Comparison of ENCODE assay signal across 10 mouse cellular contexts in the genomic region with DNA sequence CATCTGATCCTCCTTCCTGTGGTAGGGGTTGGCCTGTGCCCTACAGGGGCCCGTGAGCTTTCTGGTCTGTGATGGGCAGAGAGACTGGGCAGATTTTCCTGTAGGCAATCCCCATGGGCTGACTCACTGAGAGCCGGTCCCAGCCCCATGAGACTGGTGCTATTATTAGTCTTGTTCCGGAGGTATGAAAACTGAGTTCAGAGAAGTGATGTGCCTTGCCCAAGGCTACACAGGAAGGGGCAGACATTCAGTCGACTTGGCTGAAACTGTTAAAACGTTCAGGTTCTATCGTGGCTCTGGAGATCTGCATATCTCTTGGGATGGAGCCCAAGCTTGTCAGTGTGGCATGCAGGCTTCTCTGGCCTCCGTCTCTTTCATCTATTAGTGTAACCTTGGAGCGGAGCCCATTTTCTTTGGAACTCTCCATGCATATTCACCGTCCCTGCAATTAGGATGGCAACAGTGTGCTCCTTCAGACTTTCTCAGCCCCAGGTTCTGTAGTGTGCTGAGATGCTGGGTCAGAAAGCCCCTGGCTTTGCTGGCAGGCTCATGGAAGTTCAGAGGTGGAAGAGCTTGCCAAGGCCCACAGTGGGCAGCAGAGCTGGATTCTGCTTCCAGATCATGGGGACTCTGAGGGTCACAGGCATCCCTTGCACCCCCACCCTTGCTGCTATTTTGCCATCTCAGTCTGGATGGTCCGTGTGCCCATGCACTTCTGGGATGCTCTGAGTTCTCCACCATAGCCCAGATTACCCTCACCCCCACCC. TPM values are rescaled to one million over a fixed set of nuclear protein-coding genes. Genes with fewer than 3 reads are reported as not detected.
A peak's percentile ranks its signal among the peaks of the same experiment; 100 is the strongest.
DNase-seq lines count a peak whose midpoint lies in the region; ATAC-seq and TF ChIP-seq lines count a peak whose summit lies in the region.
"Had no signal": no experiment of that assay in that cellular context is flagged by ENCODE, and none has a peak within 500 bp of the region (broad histone marks: within the 10 kb centered on the region; RNA-seq: fewer than 3 reads in every experiment).

No protein-coding gene starts in this region.

- no peak overlapping the region for H3K27ac ChIP-seq in liver, postnatal 0 days (ENCODE audit: low read depth)
- H3K27ac ChIP-seq in liver, embryonic 11.5 days (ENCODE audit: low read depth, low read length), result no peak overlapping the region
- no peak overlapping the region for H3K27ac ChIP-seq in intestine, embryonic 16.5 days (ENCODE audit: low read length)
- H3K27ac ChIP-seq: liver, embryonic 14.5 days had no signal

- H3K4me2 ChIP-seq in liver, postnatal 0 days (ENCODE audit: low read depth, low read length), result no peak overlapping the region
- no peak overlapping the region for H3K4me2 ChIP-seq in liver, embryonic 11.5 days
- H3K4me2 ChIP-seq in intestine, embryonic 16.5 days (ENCODE audit: low read depth, low read length), result no peak overlapping the region

- TF ChIP-seq EP300 in liver, postnatal 0 days (IDR thresholded peaks at IDR 0.05; ENCODE audit: low read depth), result no peak

- H3K4me3 ChIP-seq in liver, postnatal 0 days (ENCODE audit: low read depth, low read length), result no peak overlapping the region
- H3K4me3 ChIP-seq in liver, embryonic 11.5 days (ENCODE audit: low read depth, low read length), result no peak overlapping the region
- H3K4me3 ChIP-seq in intestine, embryonic 16.5 days (ENCODE audit: low read length), result no peak overlapping the region

- peak; percentile 14 for DNase-seq in liver, postnatal 0 days
- no peak for DNase-seq in liver, embryonic 11.5 days (ENCODE audit: low spot score)
- DNase-seq in adrenal gland, postnatal 14 days, result peak; percentile 67
- DNase-seq in cerebellum, postnatal 36 days, result peak; percentile 35 to 62
- peak; percentile 51 for DNase-seq in skeletal muscle tissue, adult 2 months (ENCODE audit: low read depth, low spot score)
- DNase-seq in spleen, adult 18-20 months, result no peak
- DNase-seq: thymus, postnatal 36 days had no signal

- H3K4me1 ChIP-seq in liver, postnatal 0 days (ENCODE audit: insufficient read depth), result no peaks in the 10 kb centered on the region
- H3K4me1 ChIP-seq in liver, embryonic 11.5 days (replicated peaks; ENCODE audit: control insufficient read depth, insufficient read depth, low read length), result no peaks in the 10 kb centered on the region
- no peaks in the 10 kb centered on the region for H3K4me1 ChIP-seq in intestine, embryonic 16.5 days (ENCODE audit: control insufficient read depth, insufficient read depth, low read length)

- no peak for ATAC-seq in liver, postnatal 0 days
- no peak for ATAC-seq in liver, embryonic 11.5 days (replicated peaks; ENCODE audit: low FRiP score)
- no peak for ATAC-seq in intestine, embryonic 16.5 days

- no peak for TF ChIP-seq CTCF in liver, postnatal 0 days (IDR thresholded peaks at IDR 0.05; ENCODE audit: low read depth)

- no peaks in the 10 kb centered on the region for H3K27me3 ChIP-seq in liver, postnatal 0 days (ENCODE audit: insufficient read depth, low read length)
- no peaks in the 10 kb centered on the region; the same call in 1 of the 2 replicates for H3K27me3 ChIP-seq in liver, embryonic 11.5 days (replicated peaks; ENCODE audit: control insufficient read depth, insufficient read depth, low read length)
- H3K27me3 ChIP-seq in intestine, embryonic 16.5 days (replicated peaks; ENCODE audit: control insufficient read depth, insufficient read depth, low read length), result no peaks in the 10 kb centered on the region

- H3K9ac ChIP-seq in liver, postnatal 0 days (replicated peaks), result no peak overlapping the region
- no peak overlapping the region for H3K9ac ChIP-seq in liver, embryonic 11.5 days (ENCODE audit: low read depth, low read length)
- H3K9ac ChIP-seq in intestine, embryonic 16.5 days (ENCODE audit: low read depth, low read length), result no peak overlapping the region
- H3K9ac ChIP-seq: liver, embryonic 14.5 days had no signal

- H3K9me3 ChIP-seq in liver, postnatal 0 days (ENCODE audit: low read length), result no peaks in the 10 kb centered on the region
- no peaks in the 10 kb centered on the region for H3K9me3 ChIP-seq in liver, embryonic 11.5 days (ENCODE audit: control insufficient read depth, low read length)
- no peaks in the 10 kb centered on the region for H3K9me3 ChIP-seq in intestine, embryonic 16.5 days (ENCODE audit: control insufficient read depth, low read length)

- H3K36me3 ChIP-seq in liver, postnatal 0 days (replicated peaks; ENCODE audit: insufficient read depth, low read length), result no peaks in the 10 kb centered on the region
- H3K36me3 ChIP-seq in liver, embryonic 11.5 days (ENCODE audit: control insufficient read depth, insufficient read depth, low read length), result no peaks in the 10 kb centered on the region
- no peaks in the 10 kb centered on the region for H3K36me3 ChIP-seq in intestine, embryonic 16.5 days (ENCODE audit: control insufficient read depth, insufficient read depth, low read length)

- WGBS in liver, postnatal 0 days (ENCODE audit: insufficient replicate concordance), result 72% methylated on average over 10 of the region's 10 CpGs
- 67% methylated on average over 10 of the region's 10 CpGs for WGBS in liver, embryonic 11.5 days
- 61% methylated on average over 10 of the region's 10 CpGs for WGBS in intestine, embryonic 16.5 days

RNA-seq across cellular contexts. Expression of gene Kcnj12, which starts 37.5 kb away (rescaled TPM):
- polyA plus RNA-seq in liver, postnatal 0 days (2015; fragmentation: Nextera tagmentation; extraction: Ambion mirVana), result 0.18 TPM in 1 of 2 replicates, not detected in the other
- not detected in 2 replicates for polyA plus RNA-seq in liver, embryonic 11.5 days (2014; fragmentation: Nextera tagmentation; extraction: Ambion mirVana)
- total RNA-seq in adrenal gland, postnatal 14 days (2021), result 1.5 and 1.6 TPM in 2 replicates
- polyA plus RNA-seq in intestine, embryonic 16.5 days (2015; fragmentation: Nextera tagmentation; extraction: Ambion mirVana), result 0.71 and 1.1 TPM in 2 replicates
- total RNA-seq: monocyte, adult 5-6 weeks had no signal

Comparison
In these comparisons a context has a peak if more than half of its experiments do, and no peak if none do; other contexts are left out.
1. DNase-seq: peak in liver, postnatal 0 days (single experiment), adrenal gland, postnatal 14 days (single experiment), cerebellum, postnatal 36 days (2 of 2) and skeletal muscle tissue, adult 2 months (single experiment); none in liver, embryonic 11.5 days (single experiment) and spleen, adult 18-20 months (0 of 2).